Mouse (Mus musculus): ENCODE measurements around the gene Arhgap11a. TPM values are rescaled to one million over a fixed set of nuclear protein-coding genes. Genes with fewer than 3 reads are reported as not detected.

Gene Arhgap11a
- total RNA-seq, 2 experiments from 2014 or later, result 3.7 to 4.2 TPM

Other genes starting within 250 kb of the Arhgap11a start
- gene Grem1, start 90.0 kb downstream of the Arhgap11a start, total RNA-seq (2021), result under 1 TPM in 1 of 2 experiments, not detected in 1; 0.09 TPM
- gene Scg5, start 19.5 kb downstream of the Arhgap11a start, total RNA-seq (2021), result under 1 TPM; 0.24 to 0.25 TPM
- not detected for gene Gjd2, start 165.0 kb upstream of the Arhgap11a start, total RNA-seq (2021)
- 1,000 to 10,000 TPM; 7,210 to 7,715 TPM for gene Actc1, start 204.9 kb upstream of the Arhgap11a start, total RNA-seq (2021)

Measured in gastrocnemius, postnatal 14 days (tissue).